Comparison of ENCODE assay signal across 28 mouse cellular contexts in genomic region chr2:146753988-146754387, GRCm38 (mm10).
"Had no signal": no experiment of that assay in that cellular context is flagged by ENCODE, and none has a peak within 500 bp of the region (broad histone marks: within the 10 kb centered on the region; RNA-seq: fewer than 3 reads in every experiment).

No protein-coding gene starts in this region.

- H3K27me3 ChIP-seq: heart, embryonic 12.5 days; hindbrain, embryonic 12.5 days; intestine, embryonic 15.5 days; limb, embryonic 12.5 days; liver, embryonic 13.5 days; liver, embryonic 15.5 days had no signal

- ATAC-seq: hindbrain, embryonic 16.5 days; inflammation-experienced regulatory T-cells, adult 6 months; intestine, embryonic 15.5 days; intestine, postnatal 0 days had no signal

- H3K9ac ChIP-seq: heart, embryonic 12.5 days; hindbrain, embryonic 12.5 days; hindbrain, embryonic 14.5 days; intestine, embryonic 15.5 days; limb, embryonic 12.5 days; liver, embryonic 13.5 days; liver, embryonic 15.5 days had no signal

- H3K27ac ChIP-seq: gastrocnemius, adult 2 months; heart, embryonic 10.5 days; hindbrain, embryonic 10.5 days; hindbrain, embryonic 12.5 days; hindbrain, embryonic 14.5 days; intestine, embryonic 15.5 days; layer of hippocampus, adult 2 months; left cerebral cortex, adult 2 months; limb, embryonic 10.5 days; limb, embryonic 12.5 days; liver, embryonic 13.5 days; liver, embryonic 15.5 days had no signal

- H3K36me3 ChIP-seq: heart, embryonic 10.5 days; heart, embryonic 12.5 days; hindbrain, embryonic 10.5 days; hindbrain, embryonic 12.5 days; intestine, embryonic 15.5 days; limb, embryonic 10.5 days; limb, embryonic 12.5 days; liver, embryonic 13.5 days; liver, embryonic 15.5 days had no signal

- H3K4me1 ChIP-seq: heart, embryonic 10.5 days; heart, embryonic 12.5 days; hindbrain, embryonic 10.5 days; hindbrain, embryonic 12.5 days; intestine, embryonic 15.5 days; liver, embryonic 13.5 days; liver, embryonic 15.5 days had no signal

- H3K4me3 ChIP-seq: gastrocnemius, adult 2 months; heart, embryonic 10.5 days; heart, embryonic 12.5 days; hindbrain, embryonic 10.5 days; hindbrain, embryonic 12.5 days; intestine, embryonic 15.5 days; layer of hippocampus, adult 2 months; left cerebral cortex, adult 2 months; limb, embryonic 10.5 days; limb, embryonic 12.5 days; liver, embryonic 13.5 days; liver, embryonic 15.5 days had no signal

- H3K4me2 ChIP-seq: heart, embryonic 12.5 days; hindbrain, embryonic 12.5 days; hindbrain, embryonic 14.5 days; intestine, embryonic 15.5 days; limb, embryonic 12.5 days; liver, embryonic 11.5 days; liver, embryonic 13.5 days; liver, embryonic 15.5 days had no signal

- H3K9me3 ChIP-seq: heart, embryonic 10.5 days; heart, embryonic 12.5 days; hindbrain, embryonic 10.5 days; intestine, embryonic 15.5 days; limb, embryonic 10.5 days; limb, embryonic 12.5 days; liver, embryonic 13.5 days; liver, embryonic 15.5 days had no signal

- DNase-seq: gastrocnemius, adult 2 months; gastrocnemius, postnatal 10 days; gastrocnemius, postnatal 25 days; heart, adult 18-20 months; heart, postnatal 10 days; heart, postnatal 4 days; kidney, adult 18-20 months; kidney, adult 8-10 months; kidney, postnatal 10 days; kidney, postnatal 25 days; kidney, postnatal 4 days; liver; liver, embryonic 13.5 days had no signal
